Mouse (Mus musculus): Measurements from ENCODE around the gene Olfr201. TPM values are rescaled to one million over a fixed set of nuclear protein-coding genes. Genes with fewer than 3 reads are reported as not detected.
"Not testable (repeated sequence)": the region's sequence is repeated elsewhere in the genome, so short reads cannot be mapped to it uniquely, and the experiment has no call there.

The Olfr201 gene
- not detected in 2 replicates for polyA plus RNA-seq (2014; fragmentation: Nextera tagmentation; extraction: Ambion mirVana)

GRCm38 (mm10) chr16:59272532-59272931 lies at the start of gene Olfr201:
Gene Olfr201, minus strand, starts transcription at chr16:59272632.
- H3K4me3 ChIP-seq (ENCODE audit: low read length); H3K4me2 ChIP-seq (replicated peaks; ENCODE audit: low read depth, low read length); ATAC-seq (ENCODE audit: low FRiP score, low TSS enrichment); H3K27ac ChIP-seq (ENCODE audit: low read depth, low read length); H3K9ac ChIP-seq (ENCODE audit: low read depth, low read length); H3K27me3 ChIP-seq (ENCODE audit: control insufficient read depth, insufficient read depth, low read length); H3K36me3 ChIP-seq (ENCODE audit: control insufficient read depth, insufficient read depth, low read length); H3K4me1 ChIP-seq (ENCODE audit: control insufficient read depth, insufficient read depth, low read length); H3K9me3 ChIP-seq (ENCODE audit: control insufficient read depth, low read length): not testable (repeated sequence)
- 87% methylated on average over 4 of the region's 4 CpGs for WGBS

GRCm38 (mm10) chr16:59318148-59318547 lies 45.7 kb upstream of the Olfr201 start, which contains the start of gene Olfr204:
Gene Olfr204, minus strand, starts transcription at chr16:59318248.
- no peaks in the 10 kb centered on the region for H3K27me3 ChIP-seq (ENCODE audit: control insufficient read depth, insufficient read depth, low read length)
- no peaks in the 10 kb centered on the region for H3K4me1 ChIP-seq (ENCODE audit: control insufficient read depth, insufficient read depth, low read length)
- no peaks in the 10 kb centered on the region for H3K36me3 ChIP-seq (ENCODE audit: control insufficient read depth, insufficient read depth, low read length)
- no peak within 1 kb of the TSS for H3K27ac ChIP-seq (ENCODE audit: low read depth, low read length)
- no peak for ATAC-seq (ENCODE audit: low FRiP score, low TSS enrichment)
- no peak within 1 kb of the TSS for H3K9ac ChIP-seq (ENCODE audit: low read depth, low read length)
- no peaks in the 10 kb centered on the region for H3K9me3 ChIP-seq (ENCODE audit: control insufficient read depth, low read length)
- H3K4me3 ChIP-seq (ENCODE audit: low read length), result no peak within 1 kb of the TSS
- H3K4me2 ChIP-seq (replicated peaks; ENCODE audit: low read depth, low read length), result no peak within 1 kb of the TSS

GRCm38 (mm10) chr16:59298581-59298980 lies 26.1 kb upstream of the Olfr201 start, which contains the start of gene Olfr203:
Gene Olfr203, plus strand, starts transcription at chr16:59298881.
- no peak for ATAC-seq (ENCODE audit: low FRiP score, low TSS enrichment)
- Histone ChIP-seq H3K36me3 (ENCODE audit: control insufficient read depth, insufficient read depth, low read length) (no peaks in the 10 kb centered on the region), H3K27me3 (ENCODE audit: control insufficient read depth, insufficient read depth, low read length) (no peaks in the 10 kb centered on the region), H3K4me1 (ENCODE audit: control insufficient read depth, insufficient read depth, low read length) (no peaks in the 10 kb centered on the region), H3K9me3 (ENCODE audit: control insufficient read depth, low read length) (no peaks in the 10 kb centered on the region), H3K27ac (ENCODE audit: low read depth, low read length) (no peak within 1 kb of the TSS), H3K4me3 (ENCODE audit: low read length) (no peak within 1 kb of the TSS), H3K9ac (ENCODE audit: low read depth, low read length) (no peak within 1 kb of the TSS), H3K4me2 (replicated peaks; ENCODE audit: low read depth, low read length) (no peak within 1 kb of the TSS)
- WGBS, result 86% methylated on average over 2 of the region's 2 CpGs

- not testable (repeated sequence) for H3K4me2 ChIP-seq (replicated peaks; ENCODE audit: low read depth, low read length); H3K9ac ChIP-seq (ENCODE audit: low read depth, low read length); ATAC-seq (ENCODE audit: low FRiP score, low TSS enrichment); H3K27me3 ChIP-seq (ENCODE audit: control insufficient read depth, insufficient read depth, low read length); H3K36me3 ChIP-seq (ENCODE audit: control insufficient read depth, insufficient read depth, low read length); H3K4me3 ChIP-seq (ENCODE audit: low read length); H3K4me1 ChIP-seq (ENCODE audit: control insufficient read depth, insufficient read depth, low read length); H3K27ac ChIP-seq (ENCODE audit: low read depth, low read length); H3K9me3 ChIP-seq (ENCODE audit: control insufficient read depth, low read length)
- WGBS, result 78% methylated on average over 9 of the region's 9 CpGs
Measured at GRCm38 (mm10) chr16:59287576-59287975, 15.1 kb upstream of the Olfr201 start.

GRCm38 (mm10) chr16:59286693-59287092 lies 14.3 kb upstream of the Olfr201 start, which contains the start of gene Olfr202:
Gene Olfr202, minus strand, starts transcription at chr16:59286793.
- Histone ChIP-seq H3K9me3 (ENCODE audit: control insufficient read depth, low read length) (no peaks in the 10 kb centered on the region), H3K27me3 (ENCODE audit: control insufficient read depth, insufficient read depth, low read length) (no peaks in the 10 kb centered on the region), H3K9ac (ENCODE audit: low read depth, low read length) (no peak within 1 kb of the TSS), H3K4me3 (ENCODE audit: low read length) (no peak within 1 kb of the TSS), H3K36me3 (ENCODE audit: control insufficient read depth, insufficient read depth, low read length) (no peaks in the 10 kb centered on the region), H3K4me1 (ENCODE audit: control insufficient read depth, insufficient read depth, low read length) (no peaks in the 10 kb centered on the region), H3K4me2 (replicated peaks; ENCODE audit: low read depth, low read length) (no peak within 1 kb of the TSS), H3K27ac (ENCODE audit: low read depth, low read length) (no peak within 1 kb of the TSS)
- ATAC-seq (ENCODE audit: low FRiP score, low TSS enrichment), result no peak
- WGBS, result 90% methylated on average over 1 of the region's 1 CpGs

GRCm38 (mm10) chr16:59283476-59283875 lies 11.0 kb upstream of the Olfr201 start:
- no peak overlapping the region for H3K4me3 ChIP-seq (ENCODE audit: low read length)
- WGBS, result 79% methylated on average over 1 of the region's 1 CpGs
- no peaks in the 10 kb centered on the region for H3K36me3 ChIP-seq (ENCODE audit: control insufficient read depth, insufficient read depth, low read length)
- no peaks in the 10 kb centered on the region for H3K27me3 ChIP-seq (ENCODE audit: control insufficient read depth, insufficient read depth, low read length)
- ATAC-seq (ENCODE audit: low FRiP score, low TSS enrichment), result no peak
- no peaks in the 10 kb centered on the region for H3K4me1 ChIP-seq (ENCODE audit: control insufficient read depth, insufficient read depth, low read length)
- H3K4me2 ChIP-seq (replicated peaks; ENCODE audit: low read depth, low read length), result no peak overlapping the region
- no peak overlapping the region for H3K9ac ChIP-seq (ENCODE audit: low read depth, low read length)
- no peaks in the 10 kb centered on the region for H3K9me3 ChIP-seq (ENCODE audit: control insufficient read depth, low read length)
- H3K27ac ChIP-seq (ENCODE audit: low read depth, low read length), result no peak overlapping the region

GRCm38 (mm10) chr16:59280542-59280941 lies 8.1 kb upstream of the Olfr201 start:
- Histone ChIP-seq H3K27me3 (ENCODE audit: control insufficient read depth, insufficient read depth, low read length) (no peaks in the 10 kb centered on the region), H3K9ac (ENCODE audit: low read depth, low read length) (no peak overlapping the region), H3K4me3 (ENCODE audit: low read length) (no peak overlapping the region), H3K27ac (ENCODE audit: low read depth, low read length) (no peak overlapping the region), H3K4me1 (ENCODE audit: control insufficient read depth, insufficient read depth, low read length) (no peaks in the 10 kb centered on the region), H3K36me3 (ENCODE audit: control insufficient read depth, insufficient read depth, low read length) (no peaks in the 10 kb centered on the region), H3K9me3 (ENCODE audit: control insufficient read depth, low read length) (no peaks in the 10 kb centered on the region), H3K4me2 (replicated peaks; ENCODE audit: low read depth, low read length) (no peak overlapping the region)
- WGBS, result 63% methylated on average over 3 of the region's 3 CpGs
- ATAC-seq (ENCODE audit: low FRiP score, low TSS enrichment), result no peak

GRCm38 (mm10) chr16:59269097-59269496 lies 3.3 kb downstream of the Olfr201 start:
- WGBS, result 73% methylated on average over 4 of the region's 4 CpGs
- ATAC-seq (ENCODE audit: low FRiP score, low TSS enrichment), result not testable (repeated sequence)

GRCm38 (mm10) chr16:59249684-59250083 lies 22.7 kb downstream of the Olfr201 start:
- no peaks in the 10 kb centered on the region for H3K9me3 ChIP-seq (ENCODE audit: control insufficient read depth, low read length)
- no peak overlapping the region for H3K4me3 ChIP-seq (ENCODE audit: low read length)
- H3K4me2 ChIP-seq (replicated peaks; ENCODE audit: low read depth, low read length), result no peak overlapping the region
- no peak overlapping the region for H3K9ac ChIP-seq (ENCODE audit: low read depth, low read length)
- no peaks in the 10 kb centered on the region for H3K4me1 ChIP-seq (ENCODE audit: control insufficient read depth, insufficient read depth, low read length)
- H3K27me3 ChIP-seq (ENCODE audit: control insufficient read depth, insufficient read depth, low read length), result no peaks in the 10 kb centered on the region
- ATAC-seq (ENCODE audit: low FRiP score, low TSS enrichment), result no peak
- WGBS, result 87% methylated on average over 17 of the region's 17 CpGs
- no peaks in the 10 kb centered on the region for H3K36me3 ChIP-seq (ENCODE audit: control insufficient read depth, insufficient read depth, low read length)
- H3K27ac ChIP-seq (ENCODE audit: low read depth, low read length), result no peak overlapping the region

More at GRCm38 (mm10) chr16:59269097-59269496, 3.3 kb downstream of the Olfr201 start:
- H3K4me1 ChIP-seq (ENCODE audit: control insufficient read depth, insufficient read depth, low read length); H3K27ac ChIP-seq (ENCODE audit: low read depth, low read length); H3K9ac ChIP-seq (ENCODE audit: low read depth, low read length); H3K36me3 ChIP-seq (ENCODE audit: control insufficient read depth, insufficient read depth, low read length); H3K4me3 ChIP-seq (ENCODE audit: low read length); H3K27me3 ChIP-seq (ENCODE audit: control insufficient read depth, insufficient read depth, low read length); H3K4me2 ChIP-seq (replicated peaks; ENCODE audit: low read depth, low read length); H3K9me3 ChIP-seq (ENCODE audit: control insufficient read depth, low read length): not testable (repeated sequence)

All from kidney, embryonic 14.5 days (tissue).